Mouse (Mus musculus) kidney, embryonic 14.5 days (tissue): ENCODE data around the gene Kcnd1. TPM values are rescaled to one million over a fixed set of nuclear protein-coding genes. Genes with fewer than 3 reads are reported as not detected.

ENCODE experiments used
- ATAC-seq: fragments of 200-750 bp; cut with Nextera tagmentation; 2 replicates; pipeline ENCODE4 v1.8.0; 2017; ENCODE audit warnings: moderate number of reproducible peaks, mild to moderate bottlenecking, moderate TSS enrichment, moderate library complexity; ENCODE audit not compliant: low FRiP score, low TSS enrichment
- H3K27ac ChIP-seq: fragments of 300-500 bp; sonication (generic); 2 replicates; pipeline ENCODE4 v1.5.1; 2014; ENCODE audit warnings: low read depth, mild to moderate bottlenecking, low read length, moderate library complexity, mixed read lengths
- H3K27me3 ChIP-seq: fragments of 300-500 bp; sonication (generic); 2 replicates; pipeline ENCODE4 v1.6.1; 2014; ENCODE audit warnings: mild to moderate bottlenecking, low read length; ENCODE audit not compliant: control insufficient read depth, insufficient read depth
- H3K36me3 ChIP-seq: fragments of 300-500 bp; sonication (generic); 2 replicates; pipeline ENCODE4 v1.6.1; 2014; ENCODE audit warnings: low read length, mixed read lengths; ENCODE audit not compliant: control insufficient read depth, insufficient read depth
- H3K4me1 ChIP-seq: fragments of 300-500 bp; sonication (generic); 2 replicates; pipeline ENCODE4 v1.6.1; 2014; ENCODE audit warnings: low read length, mixed read lengths; ENCODE audit not compliant: control insufficient read depth, insufficient read depth
- H3K4me2 ChIP-seq: fragments of 300-500 bp; sonication (generic); replicated peaks from 2 replicates; pipeline ENCODE4 v1.6.1; 2014; ENCODE audit warnings: low read depth, mild to moderate bottlenecking, low read length
- H3K4me3 ChIP-seq: fragments of 300-500 bp; sonication (generic); 2 replicates; pipeline ENCODE4 v1.5.1; 2014; ENCODE audit warnings: mild to moderate bottlenecking, low read length
- H3K9ac ChIP-seq: fragments of 300-500 bp; sonication (generic); 2 replicates; pipeline ENCODE4 v1.6.1; 2014; ENCODE audit warnings: low read depth, mild to moderate bottlenecking, low read length, moderate library complexity
- H3K9me3 ChIP-seq: fragments of 300-500 bp; sonication (generic); 2 replicates; pipeline ENCODE4 v1.6.1; 2016; ENCODE audit warnings: low read length; ENCODE audit not compliant: control insufficient read depth
- WGBS: fragments of 180-500 bp; shearing (Covaris S2); extraction: QIAGEN DNeasy Blood & Tissue Kit; methylation state at CpG from one replicate; pipeline ENCODE4 v1.1.7; 2014; 5-methylcytosine and 5-hydroxymethylcytosine counted together
- polyA plus RNA-seq: library from polyadenylated mRNA; unstranded; fragments of >200 nt; fragmentation: Nextera tagmentation; extraction: Ambion mirVana; gene quantifications from 2 replicates; pipeline ENCODE4 v1.2.1, GENCODE M21; 2014

Gene Kcnd1
- polyA plus RNA-seq, 1 experiment from 2014 or later, result 1.7 TPM

DNA sequence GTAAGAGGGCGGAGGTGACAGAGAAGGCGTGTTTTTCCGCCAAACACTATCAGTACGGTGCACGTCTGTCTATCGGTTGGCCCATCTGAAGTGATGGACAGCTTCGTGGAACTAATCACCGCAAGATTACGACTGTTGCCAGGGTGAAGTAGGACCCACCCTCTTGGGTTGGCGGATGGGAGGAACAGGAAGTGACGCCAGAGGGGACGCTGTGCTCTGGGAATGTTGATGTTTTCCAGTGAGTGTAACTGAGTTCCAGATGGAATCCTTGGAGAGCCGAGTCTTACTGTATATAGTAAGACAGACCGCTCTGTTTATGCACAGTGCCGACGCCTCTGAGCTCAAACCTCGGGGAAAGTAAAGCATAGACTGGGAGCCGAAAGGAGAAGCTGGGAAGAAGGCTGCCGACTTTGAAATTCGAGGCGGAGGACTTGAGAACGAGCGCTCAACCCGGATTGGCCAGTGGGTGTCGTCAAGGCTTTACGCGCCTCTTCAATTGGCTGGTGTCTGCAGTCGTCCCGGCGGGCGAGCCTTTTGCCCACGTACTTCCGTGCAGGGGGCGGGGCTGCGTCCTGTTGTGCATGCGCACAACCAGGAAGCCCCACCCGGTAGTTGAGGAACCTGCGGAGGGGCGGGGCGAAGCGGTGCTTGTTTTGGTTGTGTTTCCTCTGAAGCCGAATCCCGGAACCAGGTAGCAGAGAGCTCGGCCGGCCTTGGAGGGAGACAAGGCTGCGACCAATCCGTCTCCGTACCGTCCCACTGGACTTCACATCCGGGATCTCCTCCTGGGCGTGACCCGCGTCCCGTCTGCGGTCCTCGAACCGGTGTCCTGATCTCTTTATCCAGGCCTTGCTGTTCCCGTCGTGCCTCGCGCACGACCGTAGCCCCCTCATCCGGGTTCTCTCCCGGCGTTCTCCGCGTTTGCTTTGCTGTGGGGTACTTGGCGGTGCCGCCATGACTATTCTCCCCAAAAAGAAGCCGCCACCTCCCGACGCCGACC is 19.4 kb downstream of the Kcnd1 start, which contains the start of gene Otud5:
Gene Otud5, plus strand, starts transcription at position 202 of the 1,000 bp plus-strand sequence.
- 37% methylated on average over 65 of the region's 74 CpGs for WGBS
- Histone ChIP-seq H3K4me2 (peak within 1 kb of the TSS; percentile 64), H3K36me3 (no peaks in the 10 kb centered on the region), H3K4me3 (peak within 1 kb of the TSS; percentile 72), H3K27me3 (no peaks in the 10 kb centered on the region), H3K9ac (peak within 1 kb of the TSS; percentile 81), H3K9me3 (no peaks in the 10 kb centered on the region), H3K27ac (peak within 1 kb of the TSS; percentile 92), H3K4me1 (no peaks in the 10 kb centered on the region)
- ATAC-seq, result peak; percentile 99

DNA sequence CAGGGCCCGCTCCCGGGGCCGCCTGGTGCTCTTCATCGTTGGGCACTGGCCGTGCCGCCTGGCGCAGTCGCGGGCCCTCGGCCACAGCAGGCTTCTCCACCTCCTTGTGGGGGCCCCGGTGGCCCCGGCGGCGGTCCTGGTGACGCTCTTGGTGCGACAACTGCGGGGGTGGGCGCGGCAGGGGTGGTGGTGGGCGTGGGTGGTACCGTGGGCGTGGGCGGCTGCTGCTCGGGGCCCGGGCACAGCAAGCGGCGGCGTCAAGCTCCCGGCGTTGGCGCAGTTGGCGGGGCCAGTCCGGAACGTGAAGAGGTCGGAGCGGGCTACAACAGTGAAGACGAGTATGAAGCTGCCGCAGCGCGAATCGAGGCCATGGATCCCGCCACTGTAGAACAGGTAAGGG is 20.2 kb downstream of the Kcnd1 start:
- Histone ChIP-seq H3K36me3 (no peaks in the 10 kb centered on the region), H3K27me3 (no peaks in the 10 kb centered on the region), H3K4me3 (peak overlapping the region; percentile 72), H3K4me1 (no peaks in the 10 kb centered on the region), H3K9me3 (no peaks in the 10 kb centered on the region), H3K4me2 (peak overlapping the region; percentile 64), H3K9ac (peak overlapping the region; percentile 81), H3K27ac (peak overlapping the region; percentile 92)
- ATAC-seq, result no peak
- WGBS, result 32% methylated on average over 39 of the region's 42 CpGs

DNA sequence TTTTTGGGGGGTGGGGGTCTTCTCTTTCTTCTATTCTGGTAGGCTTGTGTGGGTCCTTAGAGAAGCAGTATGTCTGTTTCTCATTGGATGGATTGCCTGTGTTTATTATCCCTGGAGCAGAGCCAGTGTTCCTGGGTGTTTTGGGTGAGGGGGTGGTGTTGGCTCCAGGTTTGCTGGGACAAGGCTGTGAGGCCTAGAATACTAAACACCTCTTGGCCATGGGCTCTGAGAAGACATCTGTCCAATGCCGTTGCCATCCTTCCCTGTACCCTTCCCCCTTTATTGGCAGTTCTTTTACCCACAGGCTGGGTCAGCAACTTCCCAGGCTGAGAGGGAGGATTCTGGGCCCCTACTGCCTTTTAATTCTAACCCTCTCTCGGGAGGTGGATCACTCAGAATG is 25.8 kb downstream of the Kcnd1 start:
- no peak for ATAC-seq
- H3K36me3 ChIP-seq, result no peaks in the 10 kb centered on the region; the same call in 1 of the 2 replicates
- H3K4me1 ChIP-seq, result no peaks in the 10 kb centered on the region
- H3K4me3 ChIP-seq, result no peak overlapping the region
- no peaks in the 10 kb centered on the region for H3K27me3 ChIP-seq
- H3K9ac ChIP-seq, result no peak overlapping the region
- H3K9me3 ChIP-seq, result no peaks in the 10 kb centered on the region
- 86% methylated on average over 2 of the region's 2 CpGs for WGBS
- no peak overlapping the region for H3K4me2 ChIP-seq
- H3K27ac ChIP-seq, result no peak overlapping the region

DNA sequence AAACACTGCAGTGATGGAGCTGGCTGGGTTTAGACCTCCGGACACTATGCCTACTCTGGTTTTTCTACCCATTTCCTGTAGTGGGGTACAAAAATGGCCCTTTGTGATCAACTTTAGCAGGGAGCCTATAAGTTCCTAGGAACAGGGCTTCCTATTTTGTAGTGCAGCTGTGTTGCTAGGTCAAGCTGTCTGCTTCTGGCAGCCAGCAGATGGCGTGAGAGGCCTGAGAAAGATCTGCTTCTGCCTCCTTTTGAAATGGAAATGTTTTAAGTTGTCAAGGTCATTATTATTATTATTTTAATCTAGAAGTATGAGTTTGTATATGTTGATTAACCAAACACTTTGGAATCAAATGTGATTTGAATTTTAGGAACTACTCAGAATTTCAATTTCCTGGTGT is 32.5 kb downstream of the Kcnd1 start:
- Histone ChIP-seq H3K4me3 (no peak overlapping the region), H3K9me3 (no peaks in the 10 kb centered on the region)
- WGBS, result 40% methylated on average over 2 of the region's 2 CpGs

DNA sequence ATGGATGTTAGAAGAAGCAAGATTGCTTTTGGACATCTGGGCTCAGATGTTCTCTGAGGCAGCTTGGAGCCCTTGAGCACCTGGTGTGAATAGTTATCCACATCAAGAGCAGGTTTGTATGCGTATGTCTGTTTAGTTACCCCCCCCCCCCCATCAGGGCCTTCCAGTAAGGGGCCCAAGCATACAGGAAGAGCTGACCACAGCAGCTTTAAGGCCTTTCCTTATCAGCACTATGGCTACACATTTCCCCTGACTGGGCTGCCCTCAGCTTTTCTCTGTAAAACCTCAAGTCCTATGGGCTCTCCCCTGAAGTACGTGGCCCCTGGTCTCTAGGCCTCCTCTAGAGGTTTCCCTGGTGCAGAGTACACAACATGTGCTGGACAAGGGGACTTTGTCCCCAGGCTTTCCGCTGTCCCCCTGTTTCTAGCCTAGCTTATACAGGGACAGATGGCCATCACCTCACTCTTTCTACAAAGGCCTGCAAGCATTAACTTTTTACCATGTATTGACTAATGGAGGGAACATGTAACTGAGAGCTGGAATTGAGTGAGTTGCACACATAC is 37.2 kb downstream of the Kcnd1 start:
- H3K4me1 ChIP-seq, result no peaks in the 10 kb centered on the region
- WGBS, result 85% methylated on average over 3 of the region's 3 CpGs
- H3K27ac ChIP-seq, result no peak overlapping the region
- H3K36me3 ChIP-seq, result peaks cover 5% of the 10 kb centered on the region; the same call in 1 of the 2 replicates
- H3K4me3 ChIP-seq, result no peak overlapping the region
- H3K9me3 ChIP-seq, result no peaks in the 10 kb centered on the region
- ATAC-seq, result no peak
- H3K4me2 ChIP-seq, result no peak overlapping the region
- H3K9ac ChIP-seq, result no peak overlapping the region
- H3K27me3 ChIP-seq, result no peaks in the 10 kb centered on the region

More for the DNA sequence above, 32.5 kb downstream of the Kcnd1 start:
- Histone ChIP-seq H3K27ac (no peak overlapping the region), H3K27me3 (no peaks in the 10 kb centered on the region), H3K36me3 (peaks cover 5% of the 10 kb centered on the region; the same call in 1 of the 2 replicates), H3K9ac (no peak overlapping the region), H3K4me2 (no peak overlapping the region), H3K4me1 (no peaks in the 10 kb centered on the region)
- ATAC-seq, result no peak

DNA sequence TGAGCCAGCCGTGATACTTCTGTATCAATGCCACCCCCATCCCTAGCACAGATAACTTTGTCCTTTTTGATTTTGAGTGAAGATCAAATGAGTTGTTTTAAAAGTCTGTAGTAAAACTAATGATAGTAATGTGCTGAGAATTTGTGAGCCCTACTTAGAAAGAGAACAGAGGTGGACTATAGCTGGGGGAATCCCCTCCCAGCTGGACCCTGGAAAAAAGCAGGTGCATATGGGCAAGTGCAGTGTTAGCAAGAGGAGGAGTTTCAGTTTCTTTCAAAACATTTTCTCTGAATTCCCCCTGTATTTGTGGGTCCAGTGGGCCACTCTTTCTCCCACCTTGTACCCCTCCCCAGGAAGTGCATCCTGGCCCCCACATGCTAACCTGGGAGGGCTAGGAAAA is 41.1 kb downstream of the Kcnd1 start:
- H3K4me3 ChIP-seq, result no peak overlapping the region
- 95% methylated on average over 1 of the region's 1 CpGs for WGBS
- ATAC-seq, result no peak

DNA sequence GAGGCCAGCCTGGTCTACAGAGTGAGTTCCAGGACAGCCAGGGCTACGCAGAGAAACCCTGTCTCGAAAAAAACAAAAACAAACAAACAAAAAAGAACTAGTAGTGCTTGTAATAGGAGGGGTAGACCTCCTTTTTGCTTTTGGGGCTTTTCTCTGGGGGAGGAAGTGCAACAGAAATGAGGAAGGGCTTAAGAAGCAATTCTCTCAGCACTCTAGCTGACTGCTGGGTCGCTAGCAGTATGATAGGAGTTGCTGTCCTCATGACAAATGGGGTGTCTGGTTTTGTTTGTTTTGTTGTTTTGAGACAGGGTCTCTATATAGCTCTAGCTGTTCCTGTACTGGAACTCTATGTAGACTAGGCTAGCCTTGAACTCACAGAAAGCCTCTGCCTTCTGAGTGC is 42.5 kb downstream of the Kcnd1 start:
- Histone ChIP-seq H3K9me3 (no peaks in the 10 kb centered on the region), H3K27me3 (no peaks in the 10 kb centered on the region), H3K4me2 (no peak overlapping the region), H3K4me3 (no peak overlapping the region), H3K9ac (no peak overlapping the region), H3K27ac (no peak overlapping the region), H3K36me3 (peaks cover 8% of the 10 kb centered on the region; the same call in 1 of the 2 replicates), H3K4me1 (no peaks in the 10 kb centered on the region)
- WGBS, result 69% methylated on average over 3 of the region's 3 CpGs
- no peak for ATAC-seq

More for the DNA sequence above, 41.1 kb downstream of the Kcnd1 start:
- Histone ChIP-seq H3K27me3 (no peaks in the 10 kb centered on the region), H3K27ac (no peak overlapping the region), H3K36me3 (peaks cover 6% of the 10 kb centered on the region; the same call in 1 of the 2 replicates), H3K9ac (no peak overlapping the region), H3K4me2 (no peak overlapping the region), H3K9me3 (no peaks in the 10 kb centered on the region), H3K4me1 (no peaks in the 10 kb centered on the region)

DNA sequence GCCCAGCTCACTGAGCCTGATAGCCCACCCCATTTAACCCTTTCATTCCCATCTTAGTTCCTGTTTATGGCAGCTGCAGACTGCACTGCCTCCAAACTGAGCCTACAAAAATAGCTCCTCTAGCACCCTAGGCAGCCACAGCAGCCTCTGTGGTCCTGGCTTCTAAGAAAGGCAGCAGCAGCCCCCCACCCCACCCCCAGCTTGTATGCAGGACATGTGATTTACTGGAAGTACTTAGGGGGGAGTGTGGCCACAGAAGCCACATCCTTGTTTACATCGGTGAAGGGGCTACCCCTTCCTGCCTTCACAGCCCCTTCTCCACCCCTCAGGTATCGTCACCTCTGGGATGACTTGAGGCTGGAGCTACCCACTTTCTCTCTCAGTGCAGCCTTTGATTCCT is 43.3 kb downstream of the Kcnd1 start:
- Histone ChIP-seq H3K4me2 (no peak overlapping the region), H3K9ac (no peak overlapping the region), H3K27me3 (no peaks in the 10 kb centered on the region), H3K36me3 (peaks cover 8% of the 10 kb centered on the region; the same call in 1 of the 2 replicates), H3K27ac (no peak overlapping the region), H3K4me3 (no peak overlapping the region), H3K9me3 (no peaks in the 10 kb centered on the region), H3K4me1 (no peaks in the 10 kb centered on the region)
- no peak for ATAC-seq
- 58% methylated on average over 2 of the region's 2 CpGs for WGBS

DNA sequence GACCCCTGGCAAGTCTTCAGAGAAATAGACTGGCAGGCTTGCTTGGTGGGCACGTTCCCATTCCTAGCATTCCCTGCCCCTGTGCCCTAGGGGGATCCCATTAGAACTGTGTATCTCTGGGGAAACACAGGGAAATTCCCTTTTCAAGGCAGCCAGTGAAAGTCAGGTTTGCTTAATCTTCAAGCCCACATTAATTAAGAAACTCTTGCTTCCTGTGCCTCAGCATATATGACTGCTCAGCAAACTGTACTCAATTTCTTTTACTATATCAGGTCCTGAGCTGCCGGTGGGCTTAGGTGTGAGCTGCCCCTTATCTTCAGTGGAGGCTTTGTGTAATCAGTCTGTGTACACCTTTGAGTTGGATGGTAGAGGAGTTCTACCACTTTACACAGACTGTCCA is 43.7 kb downstream of the Kcnd1 start:
- H3K4me3 ChIP-seq, result no peak overlapping the region
- H3K9ac ChIP-seq, result no peak overlapping the region
- H3K4me1 ChIP-seq, result no peaks in the 10 kb centered on the region
- ATAC-seq, result no peak
- no peak overlapping the region for H3K27ac ChIP-seq
- peaks cover 8% of the 10 kb centered on the region; the same call in 1 of the 2 replicates for H3K36me3 ChIP-seq
- 74% methylated on average over 2 of the region's 2 CpGs for WGBS
- no peaks in the 10 kb centered on the region for H3K9me3 ChIP-seq
- H3K27me3 ChIP-seq, result no peaks in the 10 kb centered on the region
- no peak overlapping the region for H3K4me2 ChIP-seq
